Mouse (Mus musculus) forebrain, embryonic 13.5 days (tissue): ENCODE measurements at regions not wholly inside any gene's neighbourhood (a gene's known extent, or its start where the extent isn't known, plus 50 kb on each side); places are given as distances from the start of the nearest gene placed in this dataset.

ENCODE experiments used
- ATAC-seq: fragments of 200-750 bp; cut with Nextera tagmentation; 2 replicates; pipeline ENCODE4 v1.8.0; 2017
- H3K27ac ChIP-seq: fragments of 300-500 bp; sonication (generic); 2 replicates; pipeline ENCODE4 v1.5.1; 2015; ENCODE audit warnings: inconsistent platforms, mild to moderate bottlenecking, moderate library complexity
- H3K27me3 ChIP-seq: fragments of 300-500 bp; sonication (generic); 2 replicates; pipeline ENCODE4 v1.6.1; 2015; ENCODE audit warnings: mild to moderate bottlenecking, inconsistent platforms
- H3K36me3 ChIP-seq: fragments of 300-500 bp; sonication (generic); 2 replicates; pipeline ENCODE4 v1.6.1; 2015; ENCODE audit warnings: mild to moderate bottlenecking, inconsistent platforms; ENCODE audit not compliant: poor library complexity, severe bottlenecking
- H3K4me1 ChIP-seq: fragments of 300-500 bp; sonication (generic); 2 replicates; pipeline ENCODE4 v1.6.1; 2015; ENCODE audit warnings: inconsistent platforms
- H3K4me2 ChIP-seq: fragments of 300-500 bp; sonication (generic); 2 replicates; pipeline ENCODE4 v1.6.1; 2015; ENCODE audit warnings: inconsistent platforms, mild to moderate bottlenecking, moderate library complexity
- H3K4me3 ChIP-seq: fragments of 300-500 bp; sonication (generic); 2 replicates; pipeline ENCODE4 v1.5.1; 2015; ENCODE audit warnings: mild to moderate bottlenecking, inconsistent platforms
- H3K9ac ChIP-seq: fragments of 300-500 bp; sonication (generic); 2 replicates; pipeline ENCODE4 v1.6.1; 2015; ENCODE audit warnings: mild to moderate bottlenecking, inconsistent platforms
- H3K9me3 ChIP-seq: fragments of 300-500 bp; sonication (generic); replicated peaks from 2 replicates; pipeline ENCODE4 v1.6.1; 2016; ENCODE audit warnings: inconsistent platforms
- WGBS: fragments of 180-500 bp; shearing (Covaris S2); methylation state at CpG from one replicate; pipeline ENCODE4 v1.1.7; 2015; 5-methylcytosine and 5-hydroxymethylcytosine counted together

GRCm38 (mm10) chr1:34696533-34696932, 117.1 kb downstream of the Amer3 start:
- H3K27ac ChIP-seq: peak overlapping the region; percentile 35; the same call in 1 of the 2 replicates
- H3K4me1 ChIP-seq: peaks cover 16% of the 10 kb centered on the region
- WGBS: 55% methylated on average over 4 of the region's 4 CpGs
- H3K4me3 ChIP-seq: no peak overlapping the region
- H3K27me3 ChIP-seq: no peaks in the 10 kb centered on the region
- peak; percentile 75 for ATAC-seq
- H3K9ac ChIP-seq: no peak overlapping the region
- no peaks in the 10 kb centered on the region for H3K36me3 ChIP-seq
- no peak overlapping the region for H3K4me2 ChIP-seq
- no peaks in the 10 kb centered on the region for H3K9me3 ChIP-seq

- ATAC-seq: peak; percentile 66
- no peaks in the 10 kb centered on the region for H3K27me3 ChIP-seq
- no peak overlapping the region for H3K4me3 ChIP-seq
- no peaks in the 10 kb centered on the region for H3K36me3 ChIP-seq
- peaks cover 16% of the 10 kb centered on the region for H3K4me1 ChIP-seq
- no peak overlapping the region for H3K9ac ChIP-seq
- no peak overlapping the region for H3K27ac ChIP-seq
- 56% methylated on average over 17 of the region's 17 CpGs for WGBS
- no peak overlapping the region for H3K4me2 ChIP-seq
- H3K9me3 ChIP-seq: no peaks in the 10 kb centered on the region
Measured at GRCm38 (mm10) chr1:34700237-34701030, 121.0 kb downstream of the Amer3 start.

- Histone ChIP-seq H3K4me3 (no peak overlapping the region), H3K4me2 (no peak overlapping the region), H3K36me3 (no peaks in the 10 kb centered on the region), H3K27ac (no peak overlapping the region), H3K27me3 (no peaks in the 10 kb centered on the region), H3K9ac (no peak overlapping the region), H3K4me1 (peaks cover 11% of the 10 kb centered on the region), H3K9me3 (no peaks in the 10 kb centered on the region)
- no peak for ATAC-seq
- 75% methylated on average over 7 of the region's 7 CpGs for WGBS
Measured at GRCm38 (mm10) chr1:34701436-34701835, 122.0 kb downstream of the Amer3 start.

GRCm38 (mm10) chr1:34709089-34709488, 129.6 kb downstream of the Amer3 start:
- no peak for ATAC-seq

GRCm38 (mm10) chr1:34722674-34723073, 120.2 kb downstream of the Fam168b start:
- no peak overlapping the region for H3K4me3 ChIP-seq
- H3K4me2 ChIP-seq: no peak overlapping the region
- WGBS: 80% methylated on average over 5 of the region's 5 CpGs
- no peak for ATAC-seq
- H3K9ac ChIP-seq: no peak overlapping the region
- no peaks in the 10 kb centered on the region for H3K4me1 ChIP-seq
- no peaks in the 10 kb centered on the region for H3K36me3 ChIP-seq
- no peaks in the 10 kb centered on the region for H3K9me3 ChIP-seq
- no peak overlapping the region for H3K27ac ChIP-seq
- H3K27me3 ChIP-seq: no peaks in the 10 kb centered on the region

More at GRCm38 (mm10) chr1:34709089-34709488, 129.6 kb downstream of the Amer3 start:
- Histone ChIP-seq H3K9ac (no peak overlapping the region), H3K4me2 (no peak overlapping the region), H3K9me3 (no peaks in the 10 kb centered on the region), H3K27me3 (no peaks in the 10 kb centered on the region), H3K4me3 (no peak overlapping the region), H3K4me1 (no peaks in the 10 kb centered on the region), H3K36me3 (no peaks in the 10 kb centered on the region), H3K27ac (no peak overlapping the region)
- WGBS: 87% methylated on average over 2 of the region's 2 CpGs

GRCm38 (mm10) chr1:34732156-34732555, 110.7 kb downstream of the Fam168b start:
- Histone ChIP-seq H3K27me3 (no peaks in the 10 kb centered on the region), H3K27ac (no peak overlapping the region), H3K36me3 (no peaks in the 10 kb centered on the region), H3K4me1 (no peaks in the 10 kb centered on the region), H3K9ac (no peak overlapping the region), H3K9me3 (no peaks in the 10 kb centered on the region), H3K4me3 (no peak overlapping the region), H3K4me2 (no peak overlapping the region)
- WGBS: 82% methylated on average over 7 of the region's 7 CpGs
- no peak for ATAC-seq

GRCm38 (mm10) chr1:34733026-34733913, 109.6 kb downstream of the Fam168b start:
- ATAC-seq: no peak
- Histone ChIP-seq H3K4me2 (no peak overlapping the region), H3K4me1 (no peaks in the 10 kb centered on the region), H3K36me3 (no peaks in the 10 kb centered on the region), H3K27ac (no peak overlapping the region), H3K4me3 (no peak overlapping the region), H3K9ac (no peak overlapping the region), H3K27me3 (no peaks in the 10 kb centered on the region), H3K9me3 (no peaks in the 10 kb centered on the region)
- WGBS: 79% methylated on average over 17 of the region's 17 CpGs

GRCm38 (mm10) chr1:34738386-34739067, 104.3 kb downstream of the Fam168b start:
- H3K27me3 ChIP-seq: no peaks in the 10 kb centered on the region
- H3K4me3 ChIP-seq: no peak overlapping the region
- no peak overlapping the region for H3K27ac ChIP-seq
- H3K9me3 ChIP-seq: no peaks in the 10 kb centered on the region
- ATAC-seq: 0 out of 2 replicates have a peak, but pooled peaks have one; percentile 30
- H3K4me1 ChIP-seq: no peaks in the 10 kb centered on the region
- H3K36me3 ChIP-seq: no peaks in the 10 kb centered on the region
- WGBS: 58% methylated on average over 14 of the region's 14 CpGs
- H3K4me2 ChIP-seq: no peak overlapping the region
- no peak overlapping the region for H3K9ac ChIP-seq

- H3K27ac ChIP-seq: no peak overlapping the region
- no peak for ATAC-seq
- 73% methylated on average over 4 of the region's 4 CpGs for WGBS
Measured at GRCm38 (mm10) chr1:34739621-34740020, 103.2 kb downstream of the Fam168b start.

GRCm38 (mm10) chr1:34740891-34741290, 102.0 kb downstream of the Fam168b start:
- H3K9ac ChIP-seq: no peak overlapping the region
- no peak for ATAC-seq
- no peaks in the 10 kb centered on the region for H3K36me3 ChIP-seq
- no peak overlapping the region for H3K27ac ChIP-seq
- H3K4me3 ChIP-seq: no peak overlapping the region
- no peak overlapping the region for H3K4me2 ChIP-seq
- WGBS: 82% methylated on average over 7 of the region's 7 CpGs
- no peaks in the 10 kb centered on the region for H3K4me1 ChIP-seq
- no peaks in the 10 kb centered on the region for H3K27me3 ChIP-seq
- no peaks in the 10 kb centered on the region for H3K9me3 ChIP-seq

More at GRCm38 (mm10) chr1:34739621-34740020, 103.2 kb downstream of the Fam168b start:
- Histone ChIP-seq H3K9ac (no peak overlapping the region), H3K36me3 (no peaks in the 10 kb centered on the region), H3K4me1 (no peaks in the 10 kb centered on the region), H3K4me3 (no peak overlapping the region), H3K4me2 (no peak overlapping the region), H3K9me3 (no peaks in the 10 kb centered on the region), H3K27me3 (no peaks in the 10 kb centered on the region)

GRCm38 (mm10) chr1:34742234-34742633, 100.6 kb downstream of the Fam168b start:
- H3K27me3 ChIP-seq: no peaks in the 10 kb centered on the region
- H3K4me3 ChIP-seq: no peak overlapping the region
- H3K27ac ChIP-seq: no peak overlapping the region
- ATAC-seq: no peak
- no peaks in the 10 kb centered on the region for H3K9me3 ChIP-seq
- H3K36me3 ChIP-seq: no peaks in the 10 kb centered on the region
- H3K9ac ChIP-seq: no peak overlapping the region
- WGBS: 55% methylated on average over 2 of the region's 2 CpGs
- no peaks in the 10 kb centered on the region for H3K4me1 ChIP-seq
- no peak overlapping the region for H3K4me2 ChIP-seq

GRCm38 (mm10) chr1:34745881-34746280, 97.0 kb downstream of the Fam168b start:
- H3K9ac ChIP-seq: no peak overlapping the region
- H3K4me3 ChIP-seq: no peak overlapping the region
- ATAC-seq: no peak
- WGBS: 83% methylated on average over 6 of the region's 6 CpGs
- H3K4me2 ChIP-seq: no peak overlapping the region
- no peak overlapping the region for H3K27ac ChIP-seq
- H3K9me3 ChIP-seq: no peaks in the 10 kb centered on the region
- H3K36me3 ChIP-seq: no peaks in the 10 kb centered on the region
- peaks cover 14% of the 10 kb centered on the region for H3K4me1 ChIP-seq
- H3K27me3 ChIP-seq: peaks cover 20% of the 10 kb centered on the region
